Mouse (Mus musculus) embryonic facial prominence, embryonic 14.5 days (tissue): ENCODE results near the gene Dmbx1. TPM values are rescaled to one million over a fixed set of nuclear protein-coding genes. Genes with fewer than 3 reads are reported as not detected.

ENCODE experiments used
- ATAC-seq: fragments of 200-750 bp; cut with Nextera tagmentation; 2 replicates; pipeline ENCODE4 v1.8.0; 2017; ENCODE audit warnings: low read depth, moderate number of reproducible peaks, moderate TSS enrichment
- DNase-seq: peaks from one replicate; pipeline ENCODE4 v3.0.0-alpha.2; 2015; ENCODE audit warnings: low spot score
- H3K27ac ChIP-seq: fragments of 300-500 bp; sonication (generic); replicated peaks from 2 replicates; pipeline ENCODE4 v1.5.1; 2014; ENCODE audit warnings: low read depth, mild to moderate bottlenecking, low read length, moderate library complexity
- H3K27me3 ChIP-seq: fragments of 300-500 bp; sonication (generic); replicated peaks from 2 replicates; pipeline ENCODE4 v1.6.1; 2014; ENCODE audit warnings: low read length; ENCODE audit not compliant: control insufficient read depth, insufficient read depth
- H3K36me3 ChIP-seq: fragments of 300-500 bp; sonication (generic); 2 replicates; pipeline ENCODE4 v1.6.1; 2014; ENCODE audit warnings: low read length, mixed read lengths; ENCODE audit not compliant: control insufficient read depth, insufficient read depth
- H3K4me1 ChIP-seq: fragments of 300-500 bp; sonication (generic); 2 replicates; pipeline ENCODE4 v1.6.1; 2014; ENCODE audit warnings: antibody characterized with exemption, low read length; ENCODE audit not compliant: control insufficient read depth, insufficient read depth
- H3K4me2 ChIP-seq: fragments of 300-500 bp; sonication (generic); 2 replicates; pipeline ENCODE4 v1.6.1; 2014; ENCODE audit warnings: low read depth, mild to moderate bottlenecking, low read length, moderate library complexity, mixed read lengths
- H3K4me3 ChIP-seq: fragments of 300-500 bp; sonication (generic); 2 replicates; pipeline ENCODE4 v1.5.1; 2014; ENCODE audit warnings: low read depth, mild to moderate bottlenecking, low read length
- H3K9ac ChIP-seq: fragments of 300-500 bp; sonication (generic); 2 replicates; pipeline ENCODE4 v1.6.1; 2014; ENCODE audit warnings: low read depth, mild to moderate bottlenecking, low read length, moderate library complexity, mixed read lengths
- H3K9me3 ChIP-seq: fragments of 300-500 bp; sonication (generic); 2 replicates; pipeline ENCODE4 v1.6.1; 2016; ENCODE audit warnings: low read length; ENCODE audit not compliant: control insufficient read depth
- WGBS: fragments of 180-500 bp; shearing (Covaris S2); extraction: QIAGEN DNeasy Blood & Tissue Kit; methylation state at CpG from one replicate; pipeline ENCODE4 v1.1.7; 2014; 5-methylcytosine and 5-hydroxymethylcytosine counted together
- polyA plus RNA-seq: library from polyadenylated mRNA; unstranded; fragments of >200 nt; fragmentation: Nextera tagmentation; extraction: Ambion mirVana; gene quantifications from 2 replicates; pipeline ENCODE4 v1.2.1, GENCODE M21; 2014

Gene Dmbx1
- polyA plus RNA-seq, 1 experiment from 2014 or later: 0.26 TPM

DNA sequence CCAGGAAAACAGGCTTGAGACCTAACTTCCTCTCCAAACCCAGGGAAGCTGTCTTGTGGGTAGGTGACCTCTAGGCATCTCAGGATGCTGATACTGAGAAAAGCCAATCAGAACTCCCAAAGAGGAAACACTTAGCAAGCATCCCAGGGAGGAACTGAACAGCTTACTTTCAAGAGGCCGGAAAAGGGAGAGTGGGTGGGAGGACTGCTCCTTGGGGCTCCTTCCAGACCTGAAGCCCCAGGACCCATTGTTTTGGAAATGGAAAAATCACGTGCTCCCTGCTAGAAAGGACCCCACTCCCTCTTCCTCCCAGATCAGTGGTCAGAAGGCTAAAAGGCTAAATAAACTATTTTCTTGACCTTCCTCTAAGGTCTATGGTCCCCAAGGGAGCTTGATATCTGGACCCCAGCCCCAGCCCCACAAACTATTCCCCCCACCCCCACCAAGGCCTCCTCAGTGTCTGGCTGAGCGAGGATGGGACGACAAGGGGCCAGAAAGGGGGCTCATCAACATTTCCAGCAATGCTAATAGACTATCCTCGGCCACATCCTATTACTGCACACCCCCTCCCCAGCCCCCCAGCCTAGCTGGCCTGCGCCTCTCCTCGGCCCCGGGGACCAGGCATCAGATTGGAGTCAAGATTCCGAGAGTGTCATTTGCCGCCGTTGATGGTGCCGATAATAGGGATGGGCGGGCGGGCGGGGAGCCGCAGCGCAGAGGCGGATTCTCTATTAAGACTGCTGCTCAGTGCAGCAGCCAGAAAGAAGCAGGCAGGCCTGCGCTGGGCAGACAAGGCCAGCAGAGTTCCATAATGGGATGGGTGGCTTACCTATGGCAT, 15.1 kb upstream of the Dmbx1 start:
- Histone ChIP-seq H3K27ac (no peak overlapping the region), H3K4me2 (peak overlapping the region; percentile 37), H3K9me3 (no peaks in the 10 kb centered on the region), H3K9ac (no peak overlapping the region), H3K27me3 (peaks cover 93% of the 10 kb centered on the region), H3K36me3 (no peaks in the 10 kb centered on the region), H3K4me1 (no peaks in the 10 kb centered on the region), H3K4me3 (no peak overlapping the region)
- 3% methylated on average over 15 of the region's 19 CpGs for WGBS
- DNase-seq (no peak), ATAC-seq (no peak)

DNA sequence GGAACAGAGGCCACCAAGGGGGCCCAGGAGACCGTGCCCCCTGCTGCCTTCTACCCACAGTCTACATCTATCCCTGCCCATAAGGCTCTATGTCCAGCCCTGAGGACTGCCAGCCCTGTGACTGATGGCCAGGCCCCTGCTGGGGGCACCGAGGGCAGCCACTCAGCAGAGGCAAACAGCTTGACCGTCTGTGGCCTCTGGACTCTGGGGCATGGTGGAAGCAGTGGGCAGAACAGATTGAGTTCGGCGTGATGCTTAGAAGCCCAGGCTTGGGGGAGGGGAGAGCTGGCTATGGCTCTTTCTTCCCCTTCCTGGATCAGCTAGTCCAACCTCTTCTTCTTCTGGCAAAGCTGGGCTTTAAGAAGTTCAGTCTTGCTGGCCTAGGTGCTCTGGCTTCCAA, 13.8 kb upstream of the Dmbx1 start:
- WGBS: 34% methylated on average over 5 of the region's 5 CpGs
- H3K9me3 ChIP-seq: no peaks in the 10 kb centered on the region
- no peaks in the 10 kb centered on the region for H3K4me1 ChIP-seq
- no peak for ATAC-seq
- no peak for DNase-seq
- peaks cover 97% of the 10 kb centered on the region for H3K27me3 ChIP-seq
- H3K9ac ChIP-seq: no peak overlapping the region
- H3K27ac ChIP-seq: no peak overlapping the region
- H3K4me3 ChIP-seq: no peak overlapping the region
- no peaks in the 10 kb centered on the region for H3K36me3 ChIP-seq
- H3K4me2 ChIP-seq: no peak overlapping the region

DNA sequence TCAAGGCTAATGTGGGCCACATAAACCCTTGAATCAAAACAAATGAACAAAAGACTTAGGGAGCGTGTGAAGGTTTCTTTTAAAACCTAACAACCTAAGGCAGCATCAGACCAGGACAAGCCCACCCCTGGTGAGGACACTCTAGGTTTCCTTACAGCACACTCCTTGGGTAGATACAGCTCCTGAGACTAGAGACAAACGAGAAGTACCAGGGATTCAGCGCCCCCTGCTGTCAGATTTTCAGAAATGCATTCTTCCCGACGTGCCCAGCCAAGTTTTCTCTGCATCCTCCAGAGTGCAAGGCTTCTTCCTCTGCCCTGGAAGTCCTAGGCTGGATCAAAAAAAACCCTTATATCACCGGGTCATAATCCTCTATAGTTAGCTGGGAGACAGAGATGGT, 13.0 kb upstream of the Dmbx1 start:
- no peak overlapping the region for H3K4me2 ChIP-seq
- H3K9me3 ChIP-seq: no peaks in the 10 kb centered on the region
- H3K36me3 ChIP-seq: no peaks in the 10 kb centered on the region
- no peak overlapping the region for H3K27ac ChIP-seq
- peak; percentile 30 for DNase-seq
- H3K4me3 ChIP-seq: no peak overlapping the region
- peaks cover 99% of the 10 kb centered on the region for H3K27me3 ChIP-seq
- no peak for ATAC-seq
- H3K4me1 ChIP-seq: no peaks in the 10 kb centered on the region
- H3K9ac ChIP-seq: no peak overlapping the region
- WGBS: 11% methylated on average over 6 of the region's 6 CpGs

DNA sequence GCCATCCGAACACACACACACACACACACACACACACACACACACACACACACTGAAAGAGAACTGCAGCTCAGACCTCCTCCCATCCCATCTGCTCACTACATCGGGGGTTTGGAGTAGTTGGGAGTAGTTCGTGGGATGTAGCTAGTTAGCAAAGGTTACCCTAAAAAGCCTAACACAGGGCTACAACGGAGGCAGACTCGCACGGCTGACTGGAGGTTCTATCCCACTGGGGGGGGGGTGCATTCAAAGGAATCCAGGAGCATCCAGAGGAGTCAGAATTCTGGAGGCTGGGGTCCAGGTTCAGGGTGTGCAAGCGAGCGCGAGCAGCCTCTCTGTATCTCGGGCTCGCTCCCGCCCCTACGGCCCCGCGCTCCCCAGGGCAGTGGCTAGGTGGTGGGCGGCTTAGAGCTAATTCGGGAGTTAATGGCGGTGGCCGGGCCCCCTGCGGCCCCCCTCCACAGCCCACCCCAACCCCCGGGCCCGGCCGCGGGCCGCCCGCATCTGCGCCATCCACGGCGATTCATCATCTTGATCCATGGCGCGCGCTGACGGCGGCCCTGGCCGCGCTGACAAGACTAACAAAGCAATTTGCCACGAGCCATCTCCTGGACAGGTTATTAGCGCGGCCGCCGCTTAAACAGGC, 4.1 kb upstream of the Dmbx1 start:
- no peak for ATAC-seq
- H3K4me1 ChIP-seq: 0 out of 2 replicates have a peak, but pooled peaks cover 3% of the 10 kb centered on the region
- WGBS: 2% methylated on average over 12 of the region's 41 CpGs
- DNase-seq: no peak
- peak overlapping the region; percentile 23 for H3K4me3 ChIP-seq
- H3K36me3 ChIP-seq: no peaks in the 10 kb centered on the region
- no peaks in the 10 kb centered on the region for H3K9me3 ChIP-seq
- H3K4me2 ChIP-seq: peak overlapping the region; percentile 46
- no peak overlapping the region for H3K27ac ChIP-seq
- peaks cover 92% of the 10 kb centered on the region for H3K27me3 ChIP-seq
- no peak overlapping the region for H3K9ac ChIP-seq

DNA sequence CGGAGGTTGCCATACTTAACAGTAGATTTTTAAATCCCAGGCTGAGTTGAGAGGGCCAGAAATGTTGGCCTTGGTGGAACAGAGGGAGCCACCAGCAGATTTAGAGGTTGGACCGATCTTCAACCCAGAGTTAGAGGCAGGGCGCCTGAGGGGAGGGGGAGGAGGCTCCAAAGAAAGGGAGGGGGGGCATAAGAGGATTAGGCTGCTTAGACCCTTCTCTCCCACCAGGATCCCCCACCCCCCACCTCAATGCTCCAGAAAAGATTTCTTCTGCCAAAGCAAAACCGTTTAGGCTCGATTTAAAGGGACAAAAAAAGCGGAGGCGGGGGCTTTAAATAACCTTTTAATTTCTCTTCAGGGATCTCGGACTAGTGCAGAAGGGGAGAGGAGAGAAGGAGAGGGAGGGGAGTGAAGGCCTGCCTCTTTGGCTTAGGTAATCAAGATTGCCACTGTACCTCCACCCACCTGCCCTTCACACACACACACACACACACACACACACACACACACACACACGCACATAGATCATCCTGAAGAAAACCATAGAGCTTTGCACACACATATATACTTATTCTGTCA, 1.6 kb upstream of the Dmbx1 start:
- Histone ChIP-seq H3K36me3 (no peaks in the 10 kb centered on the region), H3K9me3 (no peaks in the 10 kb centered on the region), H3K4me3 (no peak overlapping the region), H3K27ac (no peak overlapping the region), H3K4me1 (0 out of 2 replicates have a peak, but pooled peaks cover 3% of the 10 kb centered on the region), H3K4me2 (no peak overlapping the region), H3K9ac (no peak overlapping the region), H3K27me3 (peaks cover 98% of the 10 kb centered on the region)
- DNase-seq (no peak), ATAC-seq (no peak)
- 13% methylated on average over 9 of the region's 9 CpGs for WGBS

DNA sequence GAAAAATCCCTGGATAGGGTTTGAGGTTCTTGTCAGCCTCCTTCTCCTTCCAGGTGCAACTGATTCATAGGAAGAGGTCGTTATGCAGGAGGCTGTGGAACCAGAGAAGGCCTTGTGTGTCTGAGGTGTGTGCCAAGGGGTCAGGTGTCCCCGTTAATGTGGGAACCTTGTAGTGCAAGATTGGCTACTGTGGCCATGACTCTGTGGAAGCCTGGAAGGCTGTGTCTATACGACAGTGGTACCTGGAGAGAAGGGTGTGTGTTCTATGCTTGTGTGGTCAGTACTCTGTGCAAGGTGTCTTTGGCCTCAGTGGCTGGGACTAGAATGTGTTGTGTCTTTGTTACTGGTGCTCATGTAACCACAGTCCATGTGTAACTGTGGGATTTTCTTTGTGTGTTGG, 955 bp upstream of the Dmbx1 start:
- H3K36me3 ChIP-seq: no peaks in the 10 kb centered on the region
- 6% methylated on average over 3 of the region's 3 CpGs for WGBS
- no peak overlapping the region for H3K4me3 ChIP-seq
- 0 out of 2 replicates have a peak, but pooled peaks cover 3% of the 10 kb centered on the region for H3K4me1 ChIP-seq
- H3K9me3 ChIP-seq: no peaks in the 10 kb centered on the region
- H3K27me3 ChIP-seq: peaks cover 98% of the 10 kb centered on the region
- H3K4me2 ChIP-seq: no peak overlapping the region
- ATAC-seq (no peak), DNase-seq (no peak)
- no peak overlapping the region for H3K9ac ChIP-seq
- H3K27ac ChIP-seq: no peak overlapping the region

DNA sequence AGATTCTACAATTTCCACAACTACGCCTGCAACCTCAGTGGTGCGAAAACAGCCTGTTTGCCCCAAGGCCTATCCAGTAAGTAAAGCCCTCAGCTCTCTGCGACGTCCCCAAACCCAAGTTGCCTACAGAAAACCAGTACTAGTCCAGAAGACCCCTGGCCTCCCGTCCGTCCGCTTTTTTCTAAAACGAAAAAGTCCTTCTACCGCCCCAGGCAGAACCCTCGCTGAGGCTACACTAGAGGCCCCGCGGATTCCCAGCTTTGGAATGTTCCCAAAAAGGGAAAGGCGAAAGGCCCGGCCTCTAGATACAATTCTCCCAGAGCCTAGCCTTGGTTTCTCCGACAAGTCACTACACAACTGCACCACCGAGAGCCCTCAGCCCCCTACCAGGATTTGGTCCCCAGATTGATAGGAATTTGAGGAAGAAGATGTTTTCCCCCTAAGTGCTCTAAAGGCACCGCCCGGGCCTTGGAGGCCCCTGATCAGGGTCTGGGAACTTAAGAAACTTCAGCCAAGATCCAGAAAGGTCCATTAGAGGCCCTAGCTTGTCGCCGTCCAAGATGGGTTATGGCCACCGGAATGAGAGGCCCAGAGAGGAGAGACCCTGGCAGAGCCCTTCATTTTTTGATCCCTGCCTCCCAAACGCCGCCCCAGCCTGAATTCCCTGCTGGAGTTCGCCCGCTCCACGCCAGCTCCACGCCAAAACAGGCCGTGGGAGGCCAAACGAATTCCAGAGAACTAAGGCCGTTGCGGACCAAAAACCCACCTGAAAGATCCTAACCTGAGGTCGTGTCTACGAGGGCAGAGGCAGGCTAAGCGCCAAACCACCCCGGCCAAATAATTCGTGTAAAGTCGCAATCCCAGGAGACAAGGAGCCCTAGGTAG, 1.2 kb downstream of the Dmbx1 start:
- no peak for ATAC-seq
- Histone ChIP-seq H3K4me2 (peak overlapping the region; percentile 67), H3K27me3 (peaks cover 96% of the 10 kb centered on the region), H3K9me3 (no peaks in the 10 kb centered on the region), H3K9ac (peak overlapping the region; percentile 43; the same call in 1 of the 2 replicates), H3K4me3 (peak overlapping the region; percentile 44), H3K4me1 (0 out of 2 replicates have a peak, but pooled peaks cover 3% of the 10 kb centered on the region), H3K27ac (no peak overlapping the region), H3K36me3 (no peaks in the 10 kb centered on the region)
- 2% methylated on average over 37 of the region's 37 CpGs for WGBS
- DNase-seq: no peak
